Mouse (Mus musculus): ENCODE data around the gene Gnat2.

DNA sequence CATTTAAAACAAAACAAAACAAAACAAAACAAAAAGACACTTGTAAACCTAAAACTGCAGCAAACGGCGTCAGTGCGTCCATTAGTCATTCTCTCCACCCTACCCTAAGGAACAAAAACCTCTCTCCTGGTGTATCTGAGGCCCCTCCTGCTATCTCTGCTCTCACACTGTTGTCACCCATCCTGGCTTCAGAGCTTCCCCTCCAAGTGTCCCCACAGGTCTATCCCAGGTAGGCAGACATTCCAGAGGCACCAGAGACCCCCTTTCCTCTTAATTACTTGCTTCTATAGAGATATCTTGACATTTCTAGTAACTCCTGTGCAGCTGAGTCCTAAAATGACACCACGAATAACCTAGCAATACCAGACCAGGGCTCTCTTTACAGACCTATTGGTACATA, 36.8 kb downstream of the Gnat2 start:
- no peak for TF ChIP-seq CTCF (IDR thresholded peaks at IDR 0.05; ENCODE audit: control insufficient read depth, insufficient read depth, insufficient read length)
- no peak for TF ChIP-seq USF1 (IDR thresholded peaks at IDR 0.05; ENCODE audit: low read depth)
- TF ChIP-seq CEBPB (IDR thresholded peaks at IDR 0.05; ENCODE audit: low read depth), result no peak
